Mouse (Mus musculus) urinary bladder, postnatal 4 days (tissue): ENCODE results near the gene Fchsd2.

Source experiments
- DNase-seq, 2 experiments: peaks; one replicate each; pipeline ENCODE4 v3.0.0; 2021 to 2022; ENCODE audit warnings: low spot score in 2 of 2

Fchsd2 gene

GRCm38 (mm10) chr7:101072123-101072740 lies 20.4 kb upstream of the Fchsd2 start:
- DNase-seq, result no peak

DNA sequence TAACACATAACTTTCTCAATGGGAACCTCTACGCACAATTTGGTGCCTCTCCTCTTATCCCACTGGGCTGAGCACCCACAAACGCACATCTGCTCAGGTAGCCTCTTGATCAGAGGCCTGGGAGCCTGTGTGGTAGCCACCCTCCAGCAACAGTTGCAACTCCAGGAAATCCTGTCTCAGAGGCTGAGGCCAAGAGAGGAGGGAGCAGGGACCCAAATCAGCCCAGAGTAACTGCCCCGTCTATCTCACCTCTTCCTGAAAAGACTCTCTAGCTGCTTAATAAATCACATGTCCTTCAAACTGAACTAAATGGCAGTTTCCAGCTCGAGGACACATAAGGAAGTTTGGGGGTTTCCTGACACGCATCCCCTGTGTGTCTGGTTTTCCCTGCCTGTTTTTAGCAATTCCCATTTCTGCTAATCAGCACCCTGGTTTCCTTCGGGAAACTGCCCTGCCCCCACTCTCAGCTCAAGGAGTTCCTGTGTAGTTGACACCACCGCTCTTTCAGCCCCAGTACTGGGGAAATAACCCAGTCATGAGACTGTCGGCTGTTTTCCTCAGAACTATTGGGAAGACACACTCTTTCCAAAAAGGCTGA lies 18.4 kb upstream of the Fchsd2 start:
- no peak for DNase-seq

GRCm38 (mm10) chr7:101083562-101084166 lies 9.0 kb upstream of the Fchsd2 start:
- DNase-seq, result no peak

- no peak for DNase-seq
Measured at GRCm38 (mm10) chr7:101084816-101085456, 7.7 kb upstream of the Fchsd2 start.

GRCm38 (mm10) chr7:101085779-101086178 lies 6.9 kb upstream of the Fchsd2 start:
- no peak for DNase-seq

GRCm38 (mm10) chr7:101088687-101089086 lies 4.0 kb upstream of the Fchsd2 start:
- no peak for DNase-seq

DNA sequence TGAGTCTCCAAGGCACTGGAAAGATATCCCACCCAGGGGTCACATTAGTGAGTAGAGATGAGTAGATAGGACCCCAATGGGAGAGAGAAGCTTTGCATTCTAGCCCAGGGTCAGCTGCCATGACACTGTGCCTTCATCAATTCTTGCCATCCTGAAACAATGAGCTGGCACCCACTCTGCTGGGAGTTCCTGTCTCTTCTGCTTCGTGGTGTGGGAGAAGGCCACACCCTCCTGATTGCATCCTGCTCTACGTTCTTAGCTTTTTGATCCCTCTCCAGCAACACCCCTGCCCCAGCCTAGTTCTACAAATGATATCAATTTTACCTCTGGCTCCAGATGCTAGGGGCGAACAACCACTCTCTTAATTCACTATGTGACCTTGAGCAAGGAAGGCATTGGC lies 3.4 kb upstream of the Fchsd2 start:
- no peak for DNase-seq

- DNase-seq, result no peak
Measured at GRCm38 (mm10) chr7:101093231-101093630, 568 bp downstream of the Fchsd2 start.

- DNase-seq, result no peak
Measured at GRCm38 (mm10) chr7:101094746-101095145, 2.1 kb downstream of the Fchsd2 start.

- no peak for DNase-seq
Measured at GRCm38 (mm10) chr7:101095560-101095959, 2.9 kb downstream of the Fchsd2 start.

DNA sequence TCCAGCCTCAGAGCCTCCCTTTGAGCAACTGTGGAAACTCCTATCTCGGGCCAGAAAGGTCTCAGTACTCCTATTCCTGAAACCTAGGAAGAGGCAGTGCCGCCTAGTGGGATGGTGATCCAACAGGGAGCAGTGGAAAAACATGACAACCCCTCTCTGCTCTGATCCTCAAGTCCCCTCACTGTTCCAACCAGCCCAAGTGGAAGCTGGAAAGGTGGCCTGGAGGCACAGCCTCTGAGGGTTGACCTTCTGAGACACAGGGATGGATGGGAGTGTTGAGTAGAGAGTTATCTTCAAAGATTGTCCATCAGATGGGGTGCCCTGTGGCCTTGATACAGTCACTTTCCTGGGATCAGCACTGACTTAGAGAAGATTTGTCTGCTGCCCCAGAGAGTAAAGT lies 3.9 kb downstream of the Fchsd2 start:
- DNase-seq, result no peak

- DNase-seq, result no peak
Measured at GRCm38 (mm10) chr7:101097084-101097483, 4.4 kb downstream of the Fchsd2 start.

GRCm38 (mm10) chr7:101099981-101100380 lies 7.3 kb downstream of the Fchsd2 start:
- DNase-seq, result no peak

DNA sequence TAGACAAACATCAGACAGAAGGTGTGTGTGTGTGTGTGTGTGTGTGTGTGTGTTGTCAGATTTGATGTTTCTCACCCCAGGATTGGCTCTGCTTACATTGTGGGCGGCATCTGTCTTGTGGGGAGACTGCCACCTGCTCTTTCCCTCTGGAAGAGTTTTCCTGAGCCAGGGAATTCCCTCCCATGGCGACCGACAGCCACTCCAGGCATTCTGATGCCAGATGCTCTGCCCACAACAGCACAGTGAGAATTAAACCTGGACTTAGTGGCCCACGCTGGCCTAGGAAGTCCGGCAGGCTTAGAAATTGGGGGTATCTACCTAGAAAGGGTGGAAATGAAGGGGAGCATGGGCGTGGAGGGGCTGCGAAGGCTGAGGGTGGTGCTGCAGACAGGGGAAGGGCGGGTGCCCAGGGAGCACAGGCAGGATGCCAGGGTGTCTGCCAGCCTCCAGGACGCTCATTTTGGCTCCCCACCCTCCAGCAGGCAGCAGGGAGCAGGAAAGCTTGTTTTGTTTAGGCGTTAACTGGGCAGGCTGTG lies 8.6 kb downstream of the Fchsd2 start:
- no peak for DNase-seq

DNA sequence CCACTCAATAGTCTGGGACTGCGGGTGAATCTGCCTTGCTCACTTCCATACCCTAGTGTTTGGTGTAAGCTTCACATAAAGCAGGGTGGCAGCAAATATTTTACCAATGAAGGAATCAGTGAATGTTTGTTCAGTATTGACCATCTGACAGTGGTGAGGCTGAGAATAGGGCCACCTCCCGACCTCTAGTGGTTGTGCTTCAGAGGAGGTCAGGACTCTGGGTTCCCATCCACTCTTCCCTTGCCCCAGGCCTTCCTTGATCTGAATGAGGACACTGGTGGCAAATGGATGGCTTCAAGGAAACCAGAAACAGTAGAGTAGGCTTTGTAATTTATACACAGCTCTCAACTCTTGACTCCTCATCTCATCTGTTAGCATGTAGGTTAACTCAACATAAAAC lies 14.0 kb downstream of the Fchsd2 start:
- DNase-seq, result no peak

- DNase-seq, result peak in 1 of 2 experiments; percentile 41
Measured at GRCm38 (mm10) chr7:101107073-101107810, 14.6 kb downstream of the Fchsd2 start.

GRCm38 (mm10) chr7:101107968-101108652 lies 15.4 kb downstream of the Fchsd2 start:
- peak; percentile 96 to 99 for DNase-seq

DNA sequence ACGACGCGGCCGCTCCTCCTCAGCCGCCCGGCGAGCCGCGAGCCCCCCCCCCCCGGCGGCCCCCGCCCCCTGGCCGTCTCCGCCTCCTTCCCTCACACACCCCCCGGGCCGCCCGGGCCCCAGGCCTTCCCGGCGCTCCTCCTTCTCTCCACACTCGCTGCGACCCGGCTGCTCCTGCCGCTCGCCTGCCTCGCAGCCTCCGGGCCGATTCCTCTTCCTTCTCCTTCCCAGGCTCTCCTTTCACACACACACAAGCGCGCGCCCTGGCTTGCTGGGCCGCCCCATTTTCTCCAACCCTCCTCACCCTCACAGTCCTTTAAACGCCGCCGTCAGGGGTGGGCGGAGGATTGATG lies 16.0 kb downstream of the Fchsd2 start:
- peak in 1 of 2 experiments; percentile 82 for DNase-seq

DNA sequence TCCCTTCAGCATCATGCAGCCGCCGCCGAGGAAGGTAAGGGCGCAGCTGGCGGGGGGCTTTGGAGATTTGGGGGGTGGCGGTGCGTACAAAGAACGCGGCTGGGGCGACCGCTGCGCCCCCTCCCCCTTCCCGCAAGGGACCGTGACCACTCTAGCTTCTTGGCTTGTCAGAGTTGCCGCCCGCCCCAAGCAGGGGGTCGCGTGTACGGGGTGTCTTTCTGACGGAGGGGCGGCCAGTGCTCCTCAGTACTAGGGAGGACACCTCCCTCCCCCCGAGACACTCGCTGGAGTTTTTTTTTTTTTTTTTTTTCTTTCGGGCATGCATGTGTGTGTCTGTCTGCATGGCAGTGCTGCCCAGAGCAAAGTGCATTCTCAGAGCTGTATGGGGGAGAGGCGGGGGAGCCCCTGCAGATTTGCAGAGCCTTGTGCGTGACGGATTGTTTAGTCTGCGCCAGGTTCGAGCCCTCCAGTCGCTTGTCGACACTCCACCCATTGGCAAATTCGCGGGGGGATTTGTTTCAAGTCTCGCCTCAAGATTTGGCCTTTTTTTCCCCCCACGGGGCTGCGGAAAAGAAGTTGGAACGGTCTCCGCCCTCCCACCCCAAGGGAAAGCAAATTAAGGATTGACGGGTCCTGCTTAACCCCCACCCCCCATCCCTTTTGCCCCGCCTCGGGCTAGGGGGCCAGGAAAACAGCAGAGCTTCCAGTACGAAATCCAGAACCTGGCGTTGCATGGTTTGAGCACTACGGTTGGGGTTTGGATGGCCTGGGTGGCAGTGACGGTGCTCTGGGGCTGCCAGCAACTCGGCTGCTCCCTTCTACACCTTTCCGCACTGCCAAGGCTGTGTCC lies 16.6 kb downstream of the Fchsd2 start:
- peak in 1 of 2 experiments; percentile 57 for DNase-seq

DNA sequence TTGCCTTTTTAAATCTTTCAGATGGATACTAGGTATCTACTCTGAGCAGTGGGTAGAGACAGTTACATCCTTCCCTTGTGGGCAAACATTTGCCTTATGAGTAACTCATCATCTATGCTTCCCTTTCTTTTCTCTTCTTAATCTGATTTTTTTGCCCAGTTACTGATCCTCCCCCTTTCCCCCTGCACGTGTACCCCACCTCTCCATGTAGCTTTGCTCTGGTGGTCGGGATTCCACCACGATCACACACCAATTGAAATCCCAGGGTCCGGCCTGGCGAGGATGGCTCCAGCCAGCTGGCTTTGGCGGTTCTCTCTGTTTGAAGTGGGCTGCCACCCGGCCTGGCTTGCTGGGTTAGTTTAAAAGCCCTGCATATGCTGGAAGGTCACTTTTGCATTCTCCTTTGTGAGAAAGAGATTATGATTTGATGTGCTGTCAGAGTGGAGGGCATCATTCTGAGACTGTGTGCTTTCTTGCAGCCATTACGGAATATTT lies 17.2 kb downstream of the Fchsd2 start:
- DNase-seq, result peak in 1 of 2 experiments; percentile 57
